Mouse (Mus musculus): Measurements from ENCODE around the gene Rab15. TPM values are rescaled to one million over a fixed set of nuclear protein-coding genes. Genes with fewer than 3 reads are reported as not detected.

Rab15 gene
- total and polyA plus RNA-seq, 3 experiments = 2.7 to 22.7 TPM; not detected in 1

GRCm38 (mm10) chr12:76776898-76777297 is 45.8 kb downstream of the Rab15 start:
- Histone ChIP-seq H3K79me2 (ENCODE audit: control insufficient read depth, insufficient read depth, low read length, poor library complexity) (0 out of 2 replicates have a peak, but pooled peaks cover 1% of the 10 kb centered on the region), H3K9ac (ENCODE audit: control insufficient read depth, low read depth, low read length, poor library complexity, severe bottlenecking) (no peak overlapping the region), H3K9me3 (replicated peaks; ENCODE audit: insufficient read depth, low read length) (no peaks in the 10 kb centered on the region), H3K4me1 (ENCODE audit: control insufficient read depth in 1 of 2, insufficient read depth in 2 of 2, low read length in 2 of 2) (peaks cover 6 to 14% of the 10 kb centered on the region in 2 experiments), H3K27ac (ENCODE audit: control insufficient read depth, low read depth, low read length) (peak overlapping the region; percentile 48; the same call in 1 of the 2 replicates), H3K4me3 (ENCODE audit: control insufficient read depth in 1 of 2, insufficient read depth in 1 of 2, low read depth in 2 of 2, low read length in 2 of 2) (no peak overlapping the region), H3K36me3 (ENCODE audit: control insufficient read depth in 1 of 2, insufficient read depth in 2 of 2, low read length in 2 of 2) (peaks cover 7 to 21% of the 10 kb centered on the region in 2 experiments; a peak in 3 of 4 replicates), H3K27me3 (ENCODE audit: control insufficient read depth in 1 of 2, insufficient read depth in 2 of 2, low read length in 2 of 2) (no peaks in the 10 kb centered on the region)
- DNase-seq (ENCODE audit: low read depth, low spot score) = no peak
- 0 out of 2 replicates have a peak, but pooled peaks have one; percentile 52 for TF ChIP-seq RCOR1 (IDR thresholded peaks at IDR 0.05; ENCODE audit: low read depth, low read length)
- no peak for TF ChIP-seq KAT2A (conservative IDR thresholded peaks at IDR 0.05; ENCODE audit: low read depth, low read length)
- no peak for TF ChIP-seq MAX (IDR thresholded peaks at IDR 0.05; ENCODE audit: low read length)
- TF ChIP-seq EP300 (IDR thresholded peaks at IDR 0.05; ENCODE audit: low read depth in 1 of 2, low read length in 2 of 2) = peak; percentile 44 to 68; a peak in 2 of 4 replicates
- peak; percentile 65 for TF ChIP-seq TCF12 (IDR thresholded peaks at IDR 0.05; ENCODE audit: low read depth, low read length)
- no peak for TF ChIP-seq CHD2 (IDR thresholded peaks at IDR 0.05; ENCODE audit: low read length)
- no peak for TF ChIP-seq ZKSCAN1 (IDR thresholded peaks at IDR 0.05; ENCODE audit: low read depth, low read length)
- TF ChIP-seq MEF2A (IDR thresholded peaks at IDR 0.05; ENCODE audit: extremely low read depth, insufficient replicate concordance, low read depth, low read length, poor library complexity, severe bottlenecking) = no peak
- 0 out of 2 replicates have a peak, but pooled peaks have one; percentile 50 for TF ChIP-seq ETS1 (IDR thresholded peaks at IDR 0.05; ENCODE audit: low read depth, low read length)
- no peak for TF ChIP-seq NRF1 (IDR thresholded peaks at IDR 0.05; ENCODE audit: insufficient read depth, low read depth, low read length, poor library complexity, severe bottlenecking)
- peak; percentile 80 for TF ChIP-seq GATA1 (IDR thresholded peaks at IDR 0.05; ENCODE audit: low read depth, low read length)
- TF ChIP-seq SIN3A (IDR thresholded peaks at IDR 0.05; ENCODE audit: low read length) = no peak

GRCm38 (mm10) chr12:76775132-76775531 is 47.6 kb downstream of the Rab15 start:
- 0 out of 2 replicates have a peak, but pooled peaks cover 1% of the 10 kb centered on the region for H3K79me2 ChIP-seq (ENCODE audit: control insufficient read depth, insufficient read depth, low read length, poor library complexity)
- peaks cover 7 to 36% of the 10 kb centered on the region in 2 experiments; a peak in 3 of 4 replicates for H3K36me3 ChIP-seq (ENCODE audit: control insufficient read depth in 1 of 2, insufficient read depth in 2 of 2, low read length in 2 of 2)
- H3K27me3 ChIP-seq (ENCODE audit: control insufficient read depth in 1 of 2, insufficient read depth in 2 of 2, low read length in 2 of 2) = no peaks in the 10 kb centered on the region
- H3K9me3 ChIP-seq (replicated peaks; ENCODE audit: insufficient read depth, low read length) = no peaks in the 10 kb centered on the region
- no peak overlapping the region for H3K9ac ChIP-seq (ENCODE audit: control insufficient read depth, low read depth, low read length, poor library complexity, severe bottlenecking)
- H3K4me3 ChIP-seq (ENCODE audit: control insufficient read depth in 1 of 2, insufficient read depth in 1 of 2, low read depth in 2 of 2, low read length in 2 of 2) = no peak overlapping the region
- H3K27ac ChIP-seq (ENCODE audit: control insufficient read depth, low read depth, low read length) = peak overlapping the region; percentile 4
- no peak for TF ChIP-seq ZNF384 (IDR thresholded peaks at IDR 0.05; ENCODE audit: low read depth, low read length)
- TF ChIP-seq SIN3A (IDR thresholded peaks at IDR 0.05; ENCODE audit: low read length) = no peak
- no peak for TF ChIP-seq EP300 (IDR thresholded peaks at IDR 0.05; ENCODE audit: low read depth in 1 of 2, low read length in 2 of 2)
- no peak for TF ChIP-seq POLR2AphosphoS5 (IDR thresholded peaks at IDR 0.05; ENCODE audit: borderline replicate concordance, low read depth, low read length)
- TF ChIP-seq MAX (IDR thresholded peaks at IDR 0.05; ENCODE audit: low read length) = no peak
- TF ChIP-seq CHD2 (IDR thresholded peaks at IDR 0.05; ENCODE audit: low read length) = no peak
- no peak for TF ChIP-seq MYC (IDR thresholded peaks at IDR 0.05; ENCODE audit: low read depth, low read length)
- no peak for TF ChIP-seq ZC3H11A (IDR thresholded peaks at IDR 0.05; ENCODE audit: low read depth, low read length)
- TF ChIP-seq RAD21 (IDR thresholded peaks at IDR 0.05; ENCODE audit: low read depth, low read length) = no peak
- no peak for TF ChIP-seq UBTF (IDR thresholded peaks at IDR 0.05; ENCODE audit: borderline replicate concordance, insufficient read depth, low read depth, low read length)
- no peak for TF ChIP-seq ZKSCAN1 (IDR thresholded peaks at IDR 0.05; ENCODE audit: low read depth, low read length)
- no peak for TF ChIP-seq E2F4 (IDR thresholded peaks at IDR 0.05; ENCODE audit: borderline replicate concordance, low read depth, low read length)
- no peak for TF ChIP-seq ELF1 (IDR thresholded peaks at IDR 0.05; ENCODE audit: low read depth, low read length)
- DNase-seq (ENCODE audit: low read depth, low spot score) = no peak
- H3K4me1 ChIP-seq (ENCODE audit: control insufficient read depth in 1 of 2, insufficient read depth in 2 of 2, low read length in 2 of 2) = peaks cover 18 to 24% of the 10 kb centered on the region in 2 experiments
